Mouse (Mus musculus) liver, postnatal 0 days (tissue): ENCODE measurements at regions not wholly inside any gene's neighbourhood (a gene's known extent, or its start where the extent isn't known, plus 50 kb on each side); places are given as distances from the start of the nearest gene placed in this dataset.

Source experiments
- CTCF ChIP-seq: sonication (generic); IDR thresholded peaks from 2 replicates; pipeline ENCODE4 v1.5.1; 2016; ENCODE audit warnings: antibody characterized with exemption, low read depth
- EP300 ChIP-seq: IDR thresholded peaks from 2 replicates; pipeline ENCODE4 v1.6.1; 2016; ENCODE audit warnings: antibody characterized with exemption, low read depth, mild to moderate bottlenecking

- TF ChIP-seq CTCF, result no peak
- no peak for TF ChIP-seq EP300
Measured at GRCm38 (mm10) chr8:88022776-88023385, 63.5 kb upstream of the Zfp423 start.
